Mouse (Mus musculus): Measurements from ENCODE around the gene Mfsd14a. TPM values are rescaled to one million over a fixed set of nuclear protein-coding genes. Genes with fewer than 3 reads are reported as not detected.
A peak's percentile ranks its signal among the peaks of the same experiment; 100 is the strongest.

Gene Mfsd14a
- polyA plus RNA-seq (2014; fragmentation: Nextera tagmentation; extraction: Ambion mirVana), result 86.5 and 90.4 TPM in 2 replicates

- Histone ChIP-seq H3K27me3 (ENCODE audit: control insufficient read depth, insufficient read depth, low read length) (no peaks in the 10 kb centered on the region), H3K9me3 (ENCODE audit: control insufficient read depth, low read length) (no peaks in the 10 kb centered on the region), H3K4me3 (ENCODE audit: low read depth, low read length) (peak within 1 kb of the TSS; percentile 97), H3K9ac (ENCODE audit: low read depth, low read length) (peak within 1 kb of the TSS; percentile 98), H3K36me3 (ENCODE audit: control insufficient read depth, insufficient read depth, low read length) (no peaks in the 10 kb centered on the region), H3K4me2 (replicated peaks; ENCODE audit: low read depth, low read length) (peak within 1 kb of the TSS; percentile 50), H3K27ac (ENCODE audit: low read depth, low read length) (peak within 1 kb of the TSS; percentile 91), H3K4me1 (replicated peaks; ENCODE audit: control insufficient read depth, insufficient read depth, low read length) (no peaks in the 10 kb centered on the region)
- ATAC-seq (ENCODE audit: low FRiP score) (peak; percentile 99), DNase-seq (ENCODE audit: low spot score) (peak; percentile 98)
- WGBS, result 0% methylated on average over 38 of the region's 39 CpGs
Observed at GRCm38 (mm10) chr3:116662463-116662863, at the start of gene Mfsd14a. TSS of gene Mfsd14a (minus strand) at chr3:116662677.

GRCm38 (mm10) chr3:116711624-116712435, 49.4 kb upstream of the Mfsd14a start:
- H3K9ac ChIP-seq (ENCODE audit: low read depth, low read length), result peak overlapping the region; percentile 71
- no peaks in the 10 kb centered on the region for H3K36me3 ChIP-seq (ENCODE audit: control insufficient read depth, insufficient read depth, low read length)
- peak overlapping the region; percentile 89 for H3K4me2 ChIP-seq (replicated peaks; ENCODE audit: low read depth, low read length)
- H3K4me3 ChIP-seq (ENCODE audit: low read depth, low read length), result peak overlapping the region; percentile 68
- H3K4me1 ChIP-seq (replicated peaks; ENCODE audit: control insufficient read depth, insufficient read depth, low read length), result 0 out of 2 replicates have a peak, but pooled peaks cover 3% of the 10 kb centered on the region
- ATAC-seq (ENCODE audit: low FRiP score), result peak; percentile 89
- H3K27me3 ChIP-seq (ENCODE audit: control insufficient read depth, insufficient read depth, low read length), result peaks cover 3% of the 10 kb centered on the region; the same call in 1 of the 2 replicates
- peak; percentile 78 for DNase-seq (ENCODE audit: low spot score)
- peak overlapping the region; percentile 42; the same call in 1 of the 2 replicates for H3K27ac ChIP-seq (ENCODE audit: low read depth, low read length)
- H3K9me3 ChIP-seq (ENCODE audit: control insufficient read depth, low read length), result no peaks in the 10 kb centered on the region
- under 1% methylated on average over 68 of the region's 85 CpGs for whole genome bisulfite sequencing

GRCm38 (mm10) chr3:116710941-116711340, 48.5 kb upstream of the Mfsd14a start:
- H3K9me3 ChIP-seq (ENCODE audit: control insufficient read depth, low read length), result no peaks in the 10 kb centered on the region
- DNase-seq (ENCODE audit: low spot score) (no peak), ATAC-seq (ENCODE audit: low FRiP score) (no peak)
- H3K4me3 ChIP-seq (ENCODE audit: low read depth, low read length), result peak overlapping the region; percentile 68
- no peak overlapping the region for H3K9ac ChIP-seq (ENCODE audit: low read depth, low read length)
- no peaks in the 10 kb centered on the region for H3K36me3 ChIP-seq (ENCODE audit: control insufficient read depth, insufficient read depth, low read length)
- H3K4me1 ChIP-seq (replicated peaks; ENCODE audit: control insufficient read depth, insufficient read depth, low read length), result 0 out of 2 replicates have a peak, but pooled peaks cover 3% of the 10 kb centered on the region
- peaks cover 3% of the 10 kb centered on the region; the same call in 1 of the 2 replicates for H3K27me3 ChIP-seq (ENCODE audit: control insufficient read depth, insufficient read depth, low read length)
- 64% methylated on average over 9 of the region's 9 CpGs for WGBS
- H3K4me2 ChIP-seq (replicated peaks; ENCODE audit: low read depth, low read length), result peak overlapping the region; percentile 89
- H3K27ac ChIP-seq (ENCODE audit: low read depth, low read length), result no peak overlapping the region

- ATAC-seq (ENCODE audit: low FRiP score), result no peak
- no peak overlapping the region for H3K9ac ChIP-seq (ENCODE audit: low read depth, low read length)
- WGBS, result 100% methylated on average over 1 of the region's 1 CpGs
Observed at GRCm38 (mm10) chr3:116705637-116706204, 43.2 kb upstream of the Mfsd14a start.

GRCm38 (mm10) chr3:116703835-116704234, 41.4 kb upstream of the Mfsd14a start:
- H3K4me3 ChIP-seq (ENCODE audit: low read depth, low read length), result no peak overlapping the region
- no peak overlapping the region for H3K27ac ChIP-seq (ENCODE audit: low read depth, low read length)
- H3K4me2 ChIP-seq (replicated peaks; ENCODE audit: low read depth, low read length), result no peak overlapping the region
- no peaks in the 10 kb centered on the region for H3K36me3 ChIP-seq (ENCODE audit: control insufficient read depth, insufficient read depth, low read length)
- no peaks in the 10 kb centered on the region for H3K27me3 ChIP-seq (ENCODE audit: control insufficient read depth, insufficient read depth, low read length)
- DNase-seq (ENCODE audit: low spot score) (no peak), ATAC-seq (ENCODE audit: low FRiP score) (no peak)
- 92% methylated on average over 5 of the region's 5 CpGs for WGBS
- H3K9ac ChIP-seq (ENCODE audit: low read depth, low read length), result no peak overlapping the region
- no peaks in the 10 kb centered on the region for H3K4me1 ChIP-seq (replicated peaks; ENCODE audit: control insufficient read depth, insufficient read depth, low read length)
- H3K9me3 ChIP-seq (ENCODE audit: control insufficient read depth, low read length), result no peaks in the 10 kb centered on the region

More at GRCm38 (mm10) chr3:116705637-116706204, 43.2 kb upstream of the Mfsd14a start:
- Histone ChIP-seq H3K4me2 (replicated peaks; ENCODE audit: low read depth, low read length) (no peak overlapping the region), H3K27ac (ENCODE audit: low read depth, low read length) (no peak overlapping the region), H3K36me3 (ENCODE audit: control insufficient read depth, insufficient read depth, low read length) (no peaks in the 10 kb centered on the region), H3K4me1 (replicated peaks; ENCODE audit: control insufficient read depth, insufficient read depth, low read length) (no peaks in the 10 kb centered on the region), H3K4me3 (ENCODE audit: low read depth, low read length) (no peak overlapping the region), H3K9me3 (ENCODE audit: control insufficient read depth, low read length) (no peaks in the 10 kb centered on the region), H3K27me3 (ENCODE audit: control insufficient read depth, insufficient read depth, low read length) (no peaks in the 10 kb centered on the region)
- DNase-seq (ENCODE audit: low spot score), result no peak

- H3K4me3 ChIP-seq (ENCODE audit: low read depth, low read length), result no peak overlapping the region
- H3K9ac ChIP-seq (ENCODE audit: low read depth, low read length), result no peak overlapping the region
- 88% methylated on average over 1 of the region's 1 CpGs for WGBS
- H3K4me2 ChIP-seq (replicated peaks; ENCODE audit: low read depth, low read length), result no peak overlapping the region
- H3K9me3 ChIP-seq (ENCODE audit: control insufficient read depth, low read length), result no peaks in the 10 kb centered on the region
- no peaks in the 10 kb centered on the region for H3K4me1 ChIP-seq (replicated peaks; ENCODE audit: control insufficient read depth, insufficient read depth, low read length)
- H3K27me3 ChIP-seq (ENCODE audit: control insufficient read depth, insufficient read depth, low read length), result no peaks in the 10 kb centered on the region
- ATAC-seq (ENCODE audit: low FRiP score) (no peak), DNase-seq (ENCODE audit: low spot score) (no peak)
- H3K36me3 ChIP-seq (ENCODE audit: control insufficient read depth, insufficient read depth, low read length), result no peaks in the 10 kb centered on the region
- no peak overlapping the region for H3K27ac ChIP-seq (ENCODE audit: low read depth, low read length)
Observed at GRCm38 (mm10) chr3:116702647-116703272, 40.3 kb upstream of the Mfsd14a start.

- H3K4me1 ChIP-seq (replicated peaks; ENCODE audit: control insufficient read depth, insufficient read depth, low read length), result no peaks in the 10 kb centered on the region
- ATAC-seq (ENCODE audit: low FRiP score), result no peak
- no peak overlapping the region for H3K4me2 ChIP-seq (replicated peaks; ENCODE audit: low read depth, low read length)
- no peak for DNase-seq (ENCODE audit: low spot score)
- no peak overlapping the region for H3K9ac ChIP-seq (ENCODE audit: low read depth, low read length)
- H3K36me3 ChIP-seq (ENCODE audit: control insufficient read depth, insufficient read depth, low read length), result no peaks in the 10 kb centered on the region
- 91% methylated on average over 4 of the region's 4 CpGs for WGBS
- H3K4me3 ChIP-seq (ENCODE audit: low read depth, low read length), result no peak overlapping the region
- no peaks in the 10 kb centered on the region for H3K27me3 ChIP-seq (ENCODE audit: control insufficient read depth, insufficient read depth, low read length)
- H3K27ac ChIP-seq (ENCODE audit: low read depth, low read length), result no peak overlapping the region
- no peaks in the 10 kb centered on the region for H3K9me3 ChIP-seq (ENCODE audit: control insufficient read depth, low read length)
Observed at GRCm38 (mm10) chr3:116701601-116702000, 39.1 kb upstream of the Mfsd14a start.

- Histone ChIP-seq H3K36me3 (ENCODE audit: control insufficient read depth, insufficient read depth, low read length) (no peaks in the 10 kb centered on the region), H3K4me2 (replicated peaks; ENCODE audit: low read depth, low read length) (no peak overlapping the region), H3K4me1 (replicated peaks; ENCODE audit: control insufficient read depth, insufficient read depth, low read length) (no peaks in the 10 kb centered on the region), H3K9me3 (ENCODE audit: control insufficient read depth, low read length) (no peaks in the 10 kb centered on the region), H3K27ac (ENCODE audit: low read depth, low read length) (no peak overlapping the region), H3K27me3 (ENCODE audit: control insufficient read depth, insufficient read depth, low read length) (no peaks in the 10 kb centered on the region), H3K4me3 (ENCODE audit: low read depth, low read length) (no peak overlapping the region), H3K9ac (ENCODE audit: low read depth, low read length) (no peak overlapping the region)
- 89% methylated on average over 2 of the region's 2 CpGs for WGBS
- no peak for ATAC-seq (ENCODE audit: low FRiP score)
- DNase-seq (ENCODE audit: low spot score), result no peak
Observed at GRCm38 (mm10) chr3:116698786-116699185, 36.3 kb upstream of the Mfsd14a start.

All from hindbrain, embryonic 11.5 days (tissue).